Mouse (Mus musculus): Measurements from ENCODE around the gene Fcrlb. TPM values are rescaled to one million over a fixed set of nuclear protein-coding genes. Genes with fewer than 3 reads are reported as not detected.
A peak's percentile ranks its signal among the peaks of the same experiment; 100 is the strongest.

Gene Fcrlb
- total RNA-seq, 2 experiments from 2014 or later: 0.24 TPM; not detected in 1

DNA sequence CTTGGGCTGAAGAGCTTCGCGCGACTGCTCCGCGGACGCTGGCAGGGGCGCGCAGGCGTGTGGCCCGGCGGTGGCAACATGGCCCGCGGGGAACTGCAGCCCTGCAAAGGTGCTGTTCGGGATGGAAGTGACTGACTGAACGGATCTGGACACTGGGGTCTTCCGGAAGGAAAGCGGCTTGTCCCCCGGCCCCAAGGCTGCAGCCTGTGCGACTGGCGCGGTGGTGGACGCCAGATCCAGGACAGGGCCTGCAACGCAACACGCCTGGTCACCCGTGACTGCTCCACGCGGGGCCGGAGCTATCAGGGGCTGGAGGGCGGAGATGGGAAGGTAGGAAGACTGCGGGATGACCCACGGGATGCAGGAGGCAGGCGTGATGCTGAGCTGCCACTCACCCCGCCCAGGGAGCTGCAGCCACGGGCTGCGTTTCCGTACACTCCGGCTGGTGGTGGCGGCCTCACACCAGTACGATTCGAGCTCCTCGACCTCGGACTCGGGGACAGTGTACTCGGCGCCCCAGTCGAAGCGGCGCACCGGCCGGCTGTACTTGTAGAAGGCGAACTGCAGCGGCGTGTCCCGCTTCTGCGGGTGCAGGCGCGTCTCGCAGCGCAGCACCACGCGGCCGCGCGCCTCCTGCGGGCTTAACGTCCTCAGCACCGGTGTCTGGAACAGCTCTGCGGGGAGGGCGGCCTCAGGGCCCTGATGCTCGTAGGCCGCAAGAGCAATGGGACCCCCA is 5.1 kb downstream of the Fcrlb start:
- peak; percentile 65 for DNase-seq

DNA sequence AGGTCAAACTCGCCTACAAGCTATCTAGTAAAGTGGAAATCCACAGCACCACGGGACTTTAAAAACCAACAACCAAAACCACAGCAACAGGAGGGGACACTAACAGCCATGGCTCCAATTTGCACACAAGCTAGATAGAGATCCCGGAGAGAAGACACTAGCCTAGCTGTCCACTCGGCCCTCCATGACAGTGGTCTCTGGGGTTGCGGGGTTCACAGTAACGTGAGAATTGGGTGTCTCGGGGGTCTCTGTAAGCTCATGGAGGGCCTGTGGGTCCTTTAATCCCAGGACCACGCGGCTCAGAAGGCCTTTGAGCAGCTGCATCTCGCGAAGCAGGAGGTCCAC is 5.7 kb downstream of the Fcrlb start:
- no peak for DNase-seq

DNA sequence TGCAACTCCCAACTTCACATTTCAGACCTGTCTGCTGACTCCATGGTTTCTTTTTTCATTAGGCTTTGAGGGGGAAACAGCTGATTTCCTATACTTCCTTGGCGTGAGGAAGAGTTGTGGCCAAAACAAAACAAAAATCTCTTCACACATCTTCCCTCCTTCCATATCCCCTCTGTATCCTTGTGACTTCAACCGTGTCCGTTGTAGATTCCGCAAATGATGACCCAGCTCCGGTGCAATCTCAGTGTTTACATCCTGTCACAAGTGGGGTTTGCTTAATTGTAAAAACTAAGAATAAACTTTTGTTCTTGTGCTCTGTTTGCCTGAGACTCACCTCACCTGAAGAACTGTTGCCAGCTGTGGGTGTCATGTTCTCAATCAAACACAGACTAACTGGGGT is 9.3 kb downstream of the Fcrlb start:
- no peak for DNase-seq

DNA sequence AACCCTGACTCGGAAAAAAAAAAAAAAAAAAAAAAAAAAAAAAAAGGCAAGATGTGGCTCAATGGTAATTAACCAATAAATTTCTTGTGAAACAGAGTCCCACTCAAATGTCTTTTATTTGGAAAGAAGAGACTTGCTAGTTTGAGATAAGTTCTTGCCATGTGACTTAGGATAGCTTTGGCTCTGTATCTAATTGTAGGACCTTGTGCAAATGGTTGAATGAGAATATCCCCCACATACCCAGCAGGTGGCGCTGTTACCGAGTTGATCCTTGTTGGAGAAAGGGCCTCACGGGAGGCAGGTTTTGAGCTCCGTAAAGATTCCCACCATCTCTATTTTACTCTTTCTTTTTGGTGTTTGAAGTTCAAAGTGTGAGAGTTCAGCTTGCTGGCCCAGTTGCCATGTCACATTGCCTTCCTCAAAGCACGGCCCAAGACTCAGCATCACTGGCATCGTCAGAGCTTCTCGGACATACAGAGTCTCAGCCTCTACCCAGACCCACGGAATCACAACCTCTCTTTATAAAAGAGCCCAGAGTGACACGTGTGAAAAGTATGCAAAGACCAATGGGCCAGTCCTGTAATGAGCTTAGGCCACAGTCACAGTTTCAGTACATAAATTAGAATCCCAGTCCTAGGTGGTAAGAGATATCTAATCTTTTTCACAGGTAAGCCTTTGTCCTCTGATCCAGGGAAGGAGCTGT is 11.1 kb downstream of the Fcrlb start:
- DNase-seq: peak; percentile 92

DNA sequence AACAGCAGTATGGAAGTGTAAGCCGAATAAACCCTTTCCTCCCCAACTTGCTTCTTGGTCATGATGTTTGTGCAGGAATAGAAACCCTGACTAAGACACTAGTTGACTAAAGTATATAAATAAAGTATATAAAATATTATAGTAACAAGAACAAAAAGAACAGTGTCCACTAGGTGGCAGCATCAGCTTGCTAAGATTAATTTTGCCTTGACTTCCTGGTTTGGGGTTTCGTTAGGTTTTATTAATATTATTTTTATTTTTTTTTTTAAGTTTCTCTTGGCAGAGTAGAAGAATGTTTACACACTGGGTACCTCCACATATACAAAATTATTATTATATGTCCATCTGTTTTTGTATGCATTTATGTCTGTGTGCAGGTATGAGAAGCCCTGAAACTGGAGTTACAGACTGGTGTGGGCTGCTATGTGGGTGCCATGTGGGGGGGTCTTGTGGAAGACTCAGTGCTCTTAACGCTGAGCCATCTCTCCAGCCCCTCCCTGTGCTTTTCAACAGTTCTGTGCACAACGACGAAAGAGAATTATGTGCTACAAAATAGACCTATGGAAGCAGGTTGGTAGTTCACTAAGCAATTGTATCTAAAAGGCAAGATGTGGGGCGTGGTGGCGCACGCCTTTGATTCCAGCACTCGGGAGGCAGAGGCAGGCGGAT is 11.8 kb downstream of the Fcrlb start:
- DNase-seq: peak; percentile 68

DNA sequence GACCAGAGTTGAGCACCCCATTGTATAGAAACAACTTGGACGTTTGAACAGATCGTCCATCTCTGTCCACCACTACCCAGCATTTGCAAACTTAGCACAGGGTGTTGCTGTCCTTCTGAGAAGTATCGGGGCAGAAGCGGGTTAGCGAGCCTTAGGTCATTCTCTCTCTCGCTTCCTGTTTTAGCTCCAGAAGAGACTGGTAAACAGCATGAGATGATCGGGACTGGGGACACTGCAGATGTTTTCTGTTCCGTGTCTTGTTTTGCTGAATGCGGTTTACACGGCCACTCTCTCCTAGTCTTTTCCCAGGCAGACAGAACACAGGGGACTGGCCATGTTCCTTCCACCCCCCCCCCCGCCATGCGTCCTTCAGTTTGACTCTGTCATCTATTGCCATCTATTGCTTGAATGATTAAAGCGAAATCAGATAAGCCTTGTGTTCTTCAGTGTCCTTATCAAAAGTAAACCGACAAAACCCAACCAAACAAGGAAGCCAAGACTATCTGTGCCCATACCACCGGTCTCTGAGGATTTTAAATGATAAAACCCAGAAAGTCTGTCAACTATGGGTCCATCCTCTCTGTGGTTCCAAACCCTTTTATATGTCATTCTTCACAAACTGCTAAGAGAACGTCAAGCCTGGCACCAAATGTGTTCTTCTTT is 14.2 kb downstream of the Fcrlb start:
- no peak for DNase-seq

DNA sequence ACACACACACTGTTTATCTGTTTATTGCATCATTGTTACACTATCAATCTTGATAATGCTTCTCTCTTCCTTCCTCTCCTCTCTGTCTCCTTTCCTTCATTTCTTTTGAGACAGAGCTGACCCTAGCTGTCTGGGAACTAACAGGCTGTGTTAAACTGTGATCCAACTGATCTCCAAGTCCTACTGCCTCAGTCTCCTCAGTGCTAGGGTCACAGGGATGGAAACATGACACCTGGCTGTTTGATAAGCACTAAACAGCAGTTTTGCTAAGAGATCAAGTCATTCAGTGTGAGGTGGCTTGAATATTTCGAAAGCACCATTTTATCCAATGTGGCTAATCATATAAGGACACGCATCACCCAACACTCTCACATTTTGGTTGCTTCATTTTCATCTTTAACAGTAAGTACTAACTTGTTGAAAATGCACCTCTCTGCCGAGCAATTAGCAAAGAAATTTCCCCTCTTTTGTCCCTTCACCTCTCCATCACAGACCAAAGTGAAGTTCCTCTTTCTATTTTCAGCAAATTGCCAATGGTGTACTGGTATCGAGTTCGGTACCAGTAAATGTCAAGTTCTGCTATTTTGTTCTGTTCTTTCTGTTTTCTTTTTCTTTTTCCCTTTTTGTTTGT is 16.0 kb downstream of the Fcrlb start:
- no peak for DNase-seq

DNA sequence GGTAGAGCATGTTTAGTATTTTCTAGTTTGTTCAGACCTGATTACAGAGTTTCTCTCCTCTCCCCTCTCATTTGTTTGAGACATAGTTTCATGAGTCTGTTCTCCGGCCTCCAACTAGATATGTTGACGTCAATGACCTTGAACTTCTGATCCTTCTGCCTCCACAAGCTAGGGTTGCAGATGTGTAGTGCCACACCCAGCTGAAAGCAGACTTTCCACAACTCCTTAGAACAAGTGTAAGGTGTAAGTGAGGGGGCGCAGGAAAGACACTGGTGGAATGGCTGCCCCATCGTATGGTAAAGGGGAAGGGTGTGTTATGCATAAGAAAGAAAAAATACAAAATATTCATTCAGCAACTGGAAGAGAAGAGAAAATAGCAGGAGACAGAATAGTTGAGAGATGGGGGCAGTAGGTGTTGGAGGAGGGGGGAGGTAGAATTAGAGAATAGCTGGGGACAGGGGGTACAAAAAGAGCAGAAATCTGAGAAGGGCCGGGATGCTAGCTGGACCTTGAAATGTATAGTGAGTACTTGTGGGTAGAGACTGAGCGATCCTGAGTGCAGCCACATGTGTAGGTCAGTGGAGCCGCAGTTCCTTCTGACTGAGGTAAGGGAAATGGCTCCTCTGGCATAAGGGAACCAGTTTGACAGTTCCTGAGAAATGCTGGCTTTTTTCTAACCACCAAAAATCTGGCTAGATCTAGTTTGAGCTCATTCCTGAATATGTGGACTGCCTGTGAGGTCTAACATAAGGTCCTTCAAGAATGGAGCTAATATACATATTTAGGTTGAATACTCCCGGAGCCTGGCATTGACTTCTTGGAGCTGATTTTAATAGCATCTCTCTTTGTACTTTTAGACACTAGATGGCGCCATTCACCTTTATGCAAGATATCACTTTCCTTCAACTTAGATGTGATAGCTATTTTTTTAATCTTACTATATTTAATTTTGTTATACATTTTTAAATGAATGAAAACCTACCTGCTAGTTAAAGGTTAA is 17.8 kb downstream of the Fcrlb start:
- DNase-seq: no peak

DNA sequence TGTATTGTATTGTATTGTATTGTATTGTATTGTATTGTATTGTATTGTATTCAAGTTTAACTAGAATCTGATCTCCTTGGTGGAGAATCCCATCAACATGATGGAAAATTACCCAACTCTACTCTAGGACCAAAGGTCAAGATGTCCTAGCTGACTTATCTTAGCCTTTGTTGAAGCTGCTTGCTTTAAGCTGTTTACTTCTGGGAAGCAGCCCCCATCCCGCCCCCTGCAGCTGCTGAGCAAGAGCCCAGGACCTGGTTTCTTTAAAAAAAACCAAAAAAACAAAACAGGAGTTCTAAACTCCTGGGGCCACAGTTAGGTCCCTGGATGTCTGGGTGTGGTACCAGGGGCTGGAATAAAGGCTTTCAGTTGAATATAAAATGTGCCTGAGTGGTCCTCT is 20.5 kb downstream of the Fcrlb start:
- no peak for DNase-seq

DNA sequence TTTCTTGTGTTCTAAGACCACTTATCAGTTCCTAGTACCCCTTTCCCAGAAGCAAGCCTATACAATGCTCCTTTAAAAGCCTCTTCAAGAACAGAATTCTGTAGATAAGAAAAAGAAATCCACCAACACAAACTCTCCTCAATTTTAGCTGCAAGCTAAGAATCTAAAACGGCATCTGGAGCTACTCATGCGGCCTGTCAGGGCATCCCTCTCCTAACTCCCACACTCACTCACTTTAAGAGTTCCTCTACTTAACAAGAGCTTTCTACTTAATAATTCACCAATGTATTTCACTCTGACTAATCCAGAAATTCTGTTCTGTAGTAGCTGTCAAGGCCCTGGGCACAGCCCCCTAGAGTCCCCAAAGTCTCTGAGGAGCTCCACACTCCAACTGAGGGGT is 21.1 kb downstream of the Fcrlb start:
- no peak for DNase-seq

DNA sequence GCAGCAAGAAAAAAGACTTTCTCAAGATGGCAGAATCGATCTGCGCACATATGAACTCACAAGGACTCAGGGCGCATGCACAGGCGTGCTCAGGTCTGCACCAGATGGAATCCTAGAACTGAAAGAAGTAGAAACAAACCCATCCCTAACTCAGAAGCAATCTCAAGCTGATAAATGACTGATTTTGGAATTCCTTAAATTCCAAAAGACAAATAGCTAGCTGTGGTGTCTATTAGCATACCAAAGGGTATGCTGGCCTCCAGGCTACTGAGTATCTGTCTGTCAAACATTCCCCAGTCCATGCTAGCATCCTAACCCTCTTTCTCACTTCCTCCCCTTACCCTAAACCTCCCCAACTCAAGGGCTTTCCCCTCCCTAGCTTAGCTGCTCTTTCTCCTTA is 23.4 kb downstream of the Fcrlb start:
- DNase-seq: no peak

DNA sequence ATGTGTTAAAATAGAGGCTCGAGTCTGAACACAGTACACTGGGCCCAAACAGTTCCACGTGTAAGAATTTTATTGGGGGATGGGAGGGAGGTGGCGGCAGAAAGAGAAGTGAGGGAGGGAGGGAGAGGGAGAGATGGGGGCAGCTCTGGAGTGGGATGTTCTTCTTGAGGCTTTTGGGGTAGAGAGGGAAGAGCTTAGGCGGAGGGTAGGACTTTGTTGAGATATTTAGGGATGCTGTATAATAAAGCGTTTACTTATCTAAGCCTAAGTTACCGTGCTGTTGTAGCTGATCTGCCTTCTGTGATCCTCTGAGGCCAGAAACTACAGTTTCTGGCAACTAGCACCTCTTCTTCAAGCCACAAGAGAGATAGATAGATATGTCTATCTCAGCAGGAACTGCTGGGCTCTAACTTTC is 26.7 kb downstream of the Fcrlb start:
- DNase-seq: no peak

DNA sequence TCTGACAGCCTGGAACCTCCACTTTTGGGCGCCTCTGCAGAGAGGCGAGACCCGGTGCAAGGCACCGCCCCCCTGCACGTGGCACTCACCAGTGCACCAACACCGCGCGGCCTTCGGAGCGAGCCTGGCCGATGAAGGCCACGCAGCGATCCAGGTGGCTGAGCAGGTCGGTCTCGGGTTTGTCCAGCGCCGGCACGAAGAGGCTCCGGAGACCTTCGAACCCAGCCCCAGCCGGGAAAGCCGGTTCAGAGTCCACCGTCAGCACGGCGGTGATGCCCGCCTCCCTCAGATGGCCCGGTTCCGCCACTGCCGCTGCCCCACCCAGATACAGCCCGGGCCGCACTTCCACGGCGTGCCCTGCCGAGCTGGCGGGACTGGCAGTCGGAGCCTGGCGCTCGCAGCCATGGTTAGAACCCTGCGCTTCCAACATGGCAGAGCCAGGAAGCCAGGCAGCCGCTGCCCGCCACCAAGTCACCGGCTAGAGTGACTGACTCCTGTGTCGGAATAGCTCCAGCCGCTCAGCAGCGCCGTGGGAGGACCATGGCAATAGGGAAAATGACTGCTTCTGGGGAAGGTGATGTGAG is 27.7 kb downstream of the Fcrlb start, which contains the start of the genes Gm26620 and Dusp12:
Gene Gm26620 (plus strand): TSS at position 88 of the 584 bp plus-strand sequence.
Gene Dusp12 (minus strand): TSS at position 563 of the 584 bp plus-strand sequence.
- DNase-seq: peak; percentile 90

DNA sequence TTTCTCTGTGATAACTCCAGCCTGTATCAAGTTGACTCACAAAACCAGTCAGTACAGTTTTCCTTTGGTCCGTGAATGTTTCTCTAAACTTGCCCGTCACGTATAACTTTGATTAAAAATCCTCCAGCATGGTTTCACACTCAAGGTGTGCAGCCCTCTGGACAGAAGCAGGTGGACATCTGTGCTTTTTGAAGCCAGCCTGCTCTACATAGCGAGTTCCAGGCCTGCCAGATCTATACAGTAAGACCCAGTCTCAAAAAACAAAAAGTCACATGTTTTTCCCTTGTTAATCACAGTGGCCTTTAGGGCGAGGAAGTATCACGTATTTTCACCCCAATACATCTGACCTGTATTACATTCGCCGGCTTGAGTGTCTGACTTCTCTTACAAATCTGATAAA is 28.4 kb downstream of the Fcrlb start:
- DNase-seq: no peak

DNA sequence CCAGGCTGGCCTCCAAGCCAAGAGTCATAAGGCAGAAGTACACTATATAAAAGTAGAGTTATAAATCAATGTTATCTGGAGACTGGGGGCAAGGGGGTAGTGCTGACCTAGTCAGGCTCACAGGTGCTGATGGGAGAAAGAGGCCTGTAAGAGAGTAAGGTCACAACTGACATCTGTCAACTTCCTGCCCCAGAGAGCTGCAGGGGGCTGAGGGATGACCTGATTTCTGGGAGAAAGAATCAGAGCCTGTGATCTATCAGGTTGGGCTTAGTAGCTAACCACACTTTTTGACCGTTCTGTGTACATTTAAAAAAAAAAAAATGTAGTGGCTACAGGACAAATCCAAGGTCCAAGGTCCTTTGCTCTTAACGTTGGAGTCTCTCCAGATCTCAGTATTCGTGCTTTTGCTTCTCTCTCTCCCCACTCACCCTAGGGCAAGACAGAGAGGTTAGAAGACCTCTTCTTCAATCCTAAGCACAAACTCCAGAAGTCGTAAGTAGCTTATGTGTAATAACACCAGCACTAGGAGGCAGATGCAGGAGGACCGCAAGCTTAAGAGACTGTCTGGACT is 29.7 kb downstream of the Fcrlb start:
- no peak for DNase-seq

DNA sequence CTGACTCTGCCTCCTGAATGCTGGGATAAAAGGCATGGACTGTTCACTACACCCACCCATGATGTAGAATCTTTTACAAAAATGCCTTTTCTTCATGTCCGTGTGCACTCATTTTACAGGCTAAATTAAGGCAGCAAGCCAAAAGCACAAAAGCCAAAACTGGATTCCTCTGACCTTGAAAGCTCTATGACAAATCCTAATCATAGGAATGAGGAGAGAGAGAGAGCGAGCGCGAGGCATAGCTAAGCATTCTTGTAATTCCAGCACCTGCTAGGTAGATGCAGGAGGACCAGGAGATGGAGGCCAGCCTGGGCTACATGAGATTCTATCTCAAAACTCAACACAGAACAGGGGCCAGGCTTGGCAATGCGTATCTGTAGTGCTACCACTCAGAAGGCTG is 35.8 kb downstream of the Fcrlb start:
- peak; percentile 37 for DNase-seq

DNA sequence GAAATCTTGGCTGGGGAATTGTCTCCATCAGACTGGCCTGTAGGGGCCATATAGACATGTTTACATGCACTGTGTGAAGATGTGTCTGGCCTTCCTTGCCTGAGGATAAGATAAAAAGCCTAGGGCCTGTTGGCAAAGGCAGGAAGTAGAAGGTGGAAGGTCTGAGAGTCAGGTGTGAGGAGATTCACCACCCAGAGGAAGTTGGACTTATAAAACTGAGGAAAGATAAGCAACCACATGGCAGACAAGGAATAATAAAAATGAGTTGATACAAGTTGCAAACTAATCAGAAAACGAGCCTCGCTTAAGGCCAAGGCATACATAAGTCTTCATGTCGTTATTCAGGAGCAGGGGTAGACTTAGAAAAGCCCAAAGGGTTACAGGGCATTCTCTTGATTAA is 37.1 kb downstream of the Fcrlb start:
- no peak for DNase-seq

DNA sequence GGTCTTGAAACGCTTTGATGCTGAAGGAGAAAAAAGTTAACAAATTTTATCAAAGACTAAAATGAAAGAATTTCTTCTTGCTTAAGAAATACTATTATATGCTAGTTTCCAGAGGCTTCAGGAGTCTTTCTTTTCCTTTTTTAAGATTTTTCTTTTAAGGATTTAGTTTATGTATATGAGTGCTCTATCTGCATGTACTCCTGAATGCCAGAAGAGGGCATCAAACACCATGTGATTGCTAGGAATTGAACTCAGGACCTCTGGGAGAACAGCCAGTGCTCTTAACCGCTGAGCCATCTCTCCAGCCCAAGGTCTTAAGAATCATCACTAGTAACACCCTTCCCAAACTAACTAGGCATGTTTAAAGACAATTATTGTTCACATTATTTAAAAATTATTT is 40.8 kb downstream of the Fcrlb start:
- DNase-seq: no peak

DNA sequence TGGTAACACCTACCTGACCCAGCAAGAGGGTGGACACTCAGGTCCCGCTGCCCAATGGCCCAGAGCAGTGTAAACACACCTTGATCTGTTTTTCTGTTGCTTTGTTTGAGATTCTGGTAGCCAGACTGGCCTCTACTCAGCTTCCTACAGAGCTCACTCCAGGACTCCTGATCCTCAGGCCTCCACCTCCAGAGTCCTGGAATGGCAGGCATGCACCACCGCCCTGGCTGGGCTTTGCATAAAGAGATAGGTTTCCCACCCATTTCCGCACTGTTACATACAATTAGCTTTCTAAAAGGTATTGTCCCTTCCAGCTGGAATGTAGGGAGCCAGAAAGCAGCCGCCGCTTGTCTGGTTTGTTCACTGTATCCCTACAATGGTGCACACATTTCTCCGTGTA is 41.3 kb downstream of the Fcrlb start:
- no peak for DNase-seq

DNA sequence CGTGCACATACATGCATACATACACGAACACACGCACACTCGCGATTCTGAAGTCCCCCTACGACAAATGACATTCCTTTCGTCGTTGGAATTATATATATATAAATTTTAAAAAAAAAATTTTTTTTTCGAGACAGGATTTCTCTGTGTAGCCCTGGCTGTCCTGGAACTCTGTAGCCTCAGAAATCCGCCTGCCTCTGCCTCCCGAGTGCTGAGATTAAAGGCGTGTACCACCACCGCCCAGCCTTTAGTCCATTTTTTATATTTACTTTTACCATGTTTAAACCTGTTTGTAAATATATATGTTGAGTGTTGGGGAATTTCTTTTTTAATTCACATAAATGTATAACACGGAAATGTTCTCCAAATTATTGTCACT is 43.8 kb downstream of the Fcrlb start:
- DNase-seq: no peak
